23 mouse cellular contexts compared by ENCODE assay signal in genomic region chr2:28564380-28564779, GRCm38 (mm10). TPM values are rescaled to one million over a fixed set of nuclear protein-coding genes. Genes with fewer than 3 reads are reported as not detected.
"Had no signal": no experiment of that assay in that cellular context is flagged by ENCODE, and none has a peak within 500 bp of the region (broad histone marks: within the 10 kb centered on the region; RNA-seq: fewer than 3 reads in every experiment).

No protein-coding gene starts in this region.

- H3K4me1 ChIP-seq: midbrain, embryonic 12.5 days had no signal

- H3K9me3 ChIP-seq: limb, embryonic 12.5 days; limb, embryonic 15.5 days; midbrain, embryonic 12.5 days had no signal

- H3K27ac ChIP-seq: limb, embryonic 12.5 days; limb, embryonic 15.5 days; liver, embryonic 14.5 days; macrophage; midbrain, embryonic 12.5 days had no signal

- H3K4me3 ChIP-seq: limb, embryonic 12.5 days; limb, embryonic 15.5 days; midbrain, embryonic 12.5 days had no signal

- DNase-seq: kidney, adult 9 months; kidney, postnatal 36 days; left cerebral cortex, postnatal 4 days; liver, postnatal 0 days; lung, embryonic 14.5 days; thymus, postnatal 25 days had no signal

- H3K4me2 ChIP-seq: limb, embryonic 12.5 days; limb, embryonic 15.5 days; liver, embryonic 11.5 days; lung, embryonic 14.5 days; midbrain, embryonic 12.5 days had no signal

- ATAC-seq: liver, postnatal 0 days; lung, postnatal 0 days; midbrain, embryonic 16.5 days had no signal

- H3K27me3 ChIP-seq: limb, embryonic 12.5 days; limb, embryonic 15.5 days; midbrain, embryonic 12.5 days had no signal

- H3K9ac ChIP-seq: limb, embryonic 12.5 days; limb, embryonic 15.5 days; liver, embryonic 14.5 days; liver, postnatal 0 days; lung, embryonic 14.5 days; midbrain, embryonic 12.5 days had no signal

RNA-seq across cellular contexts. Expression of gene Cel, which starts 1.2 kb away (rescaled TPM):
- total RNA-seq: layer of hippocampus, adult 18-20 months; layer of hippocampus, postnatal 14 days; left cerebral cortex, adult 8-10 months; left cerebral cortex, postnatal 14 days; left cerebral cortex, postnatal 4 days; megakaryocyte, adult 5-6 weeks; monocyte, adult 5-6 weeks had no signal
- polyA plus RNA-seq: kidney, embryonic 16.5 days; limb, embryonic 12.5 days; limb, embryonic 15.5 days; liver, embryonic 11.5 days; liver, postnatal 0 days; lung, embryonic 14.5 days; lung, postnatal 0 days; macrophage; midbrain, embryonic 12.5 days; midbrain, embryonic 16.5 days; neural tube, embryonic 11.5 days; neural tube, embryonic 14.5 days had no signal

RNA-seq across cellular contexts. Expression of gene Gfi1b, which starts 57.4 kb away (rescaled TPM):
- total RNA-seq: layer of hippocampus, adult 18-20 months; layer of hippocampus, postnatal 14 days; left cerebral cortex, adult 8-10 months; left cerebral cortex, postnatal 14 days; left cerebral cortex, postnatal 4 days had no signal
- polyA plus RNA-seq: midbrain, embryonic 16.5 days; neural tube, embryonic 14.5 days had no signal

RNA-seq across cellular contexts. Expression of gene Gm10134, which starts 58.5 kb away (rescaled TPM):
- total RNA-seq: layer of hippocampus, postnatal 14 days; left cerebral cortex, postnatal 4 days; megakaryocyte, adult 5-6 weeks; monocyte, adult 5-6 weeks had no signal
- polyA plus RNA-seq: liver, embryonic 14.5 days; neural tube, embryonic 11.5 days; neural tube, embryonic 14.5 days had no signal
